1 mouse cellular context compared by ENCODE assay signal in the genomic region with DNA sequence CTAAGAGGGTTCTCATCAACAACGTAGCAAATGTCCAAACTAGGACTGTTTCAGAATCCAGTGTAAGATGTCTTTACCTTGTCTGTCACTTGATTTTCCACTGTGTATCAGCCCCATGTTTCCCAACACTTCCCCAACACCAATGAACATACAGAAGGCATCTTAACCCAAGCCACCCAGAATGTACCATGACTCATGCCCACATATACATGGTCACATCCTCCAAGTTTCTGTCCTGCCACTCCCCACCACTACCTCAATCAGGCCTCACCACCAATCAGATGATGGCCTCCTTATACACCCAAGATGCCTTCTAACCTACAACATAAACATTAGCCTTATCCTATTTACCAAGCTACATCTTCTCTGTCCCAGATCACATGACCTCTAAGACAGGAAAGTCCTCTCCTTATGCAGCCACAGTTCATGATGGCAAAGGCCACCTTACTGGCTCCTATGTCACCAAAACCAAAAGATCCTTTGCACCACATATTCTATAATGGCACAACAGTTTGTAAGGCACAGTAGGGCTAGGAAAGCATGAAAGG.
A peak's percentile ranks its signal among the peaks of the same experiment; 100 is the strongest.
TF ChIP-seq lines count a peak whose summit lies in the region.

No protein-coding gene starts in this region.

TF ChIP-seq in MEL, 35 proteins besides CTCF, POLR2A, EP300 and RAD21:
- TF ChIP-seq USF1 (IDR thresholded peaks at IDR 0.05; ENCODE audit: low read depth, low read length): peak; percentile 53; the same call in 1 of the 2 replicates
- TF ChIP-seq NELFE (IDR thresholded peaks at IDR 0.05; ENCODE audit: low read depth, low read length): no peak
- no peak for TF ChIP-seq JUND (IDR thresholded peaks at IDR 0.05; ENCODE audit: low read depth, low read length)
- TF ChIP-seq NRF1 (IDR thresholded peaks at IDR 0.05; ENCODE audit: insufficient read depth, low read depth, low read length, poor library complexity, severe bottlenecking): no peak
- TF ChIP-seq BHLHE40 (IDR thresholded peaks at IDR 0.05; ENCODE audit: borderline replicate concordance, low read depth, low read length): no peak
